Mouse (Mus musculus) hindbrain, embryonic 15.5 days (tissue): Measurements from ENCODE around the gene Rilp. TPM values are rescaled to one million over a fixed set of nuclear protein-coding genes. Genes with fewer than 3 reads are reported as not detected.

Source experiments
- ATAC-seq: fragments of 200-750 bp; cut with Nextera tagmentation; 2 replicates; pipeline ENCODE4 v1.8.0; 2017; ENCODE audit warnings: low read depth, moderate number of reproducible peaks, moderate TSS enrichment; ENCODE audit not compliant: low FRiP score
- H3K27ac ChIP-seq: fragments of 300-500 bp; sonication (generic); replicated peaks from 2 replicates; pipeline ENCODE4 v1.5.1; 2015; ENCODE audit warnings: mild to moderate bottlenecking, inconsistent platforms
- H3K27me3 ChIP-seq: fragments of 300-500 bp; sonication (generic); 2 replicates; pipeline ENCODE4 v1.6.1; 2015; ENCODE audit warnings: control low read depth, inconsistent platforms
- H3K36me3 ChIP-seq: fragments of 300-500 bp; sonication (generic); 2 replicates; pipeline ENCODE4 v1.6.1; 2015; ENCODE audit warnings: control low read depth, inconsistent platforms
- H3K4me1 ChIP-seq: fragments of 300-500 bp; sonication (generic); replicated peaks from 2 replicates; pipeline ENCODE4 v1.6.1; 2015; ENCODE audit warnings: control low read depth, inconsistent platforms
- H3K4me2 ChIP-seq: fragments of 300-500 bp; sonication (generic); 2 replicates; pipeline ENCODE4 v1.6.1; 2015; ENCODE audit warnings: moderate library complexity, mild to moderate bottlenecking, inconsistent platforms
- H3K4me3 ChIP-seq: fragments of 300-500 bp; sonication (generic); 2 replicates; pipeline ENCODE4 v1.5.1; 2015; ENCODE audit warnings: mild to moderate bottlenecking, inconsistent platforms
- H3K9ac ChIP-seq: fragments of 300-500 bp; sonication (generic); 2 replicates; pipeline ENCODE4 v1.6.1; 2015; ENCODE audit warnings: inconsistent platforms
- H3K9me3 ChIP-seq: fragments of 300-500 bp; sonication (generic); 2 replicates; pipeline ENCODE4 v1.6.1; 2016; ENCODE audit warnings: control low read depth, inconsistent platforms
- WGBS: fragments of 180-500 bp; shearing (Covaris S2); methylation state at CpG from one replicate; pipeline ENCODE4 v1.1.7; 2015; 5-methylcytosine and 5-hydroxymethylcytosine counted together
- polyA plus RNA-seq: library from polyadenylated mRNA; unstranded; fragments of >200 nt; fragmentation: Nextera tagmentation; extraction: Ambion mirVana; gene quantifications from 2 replicates; pipeline ENCODE4 v1.2.1, GENCODE M21; 2015

Rilp gene
- polyA plus RNA-seq, 1 experiment from 2014 or later, result 3.1 TPM

DNA sequence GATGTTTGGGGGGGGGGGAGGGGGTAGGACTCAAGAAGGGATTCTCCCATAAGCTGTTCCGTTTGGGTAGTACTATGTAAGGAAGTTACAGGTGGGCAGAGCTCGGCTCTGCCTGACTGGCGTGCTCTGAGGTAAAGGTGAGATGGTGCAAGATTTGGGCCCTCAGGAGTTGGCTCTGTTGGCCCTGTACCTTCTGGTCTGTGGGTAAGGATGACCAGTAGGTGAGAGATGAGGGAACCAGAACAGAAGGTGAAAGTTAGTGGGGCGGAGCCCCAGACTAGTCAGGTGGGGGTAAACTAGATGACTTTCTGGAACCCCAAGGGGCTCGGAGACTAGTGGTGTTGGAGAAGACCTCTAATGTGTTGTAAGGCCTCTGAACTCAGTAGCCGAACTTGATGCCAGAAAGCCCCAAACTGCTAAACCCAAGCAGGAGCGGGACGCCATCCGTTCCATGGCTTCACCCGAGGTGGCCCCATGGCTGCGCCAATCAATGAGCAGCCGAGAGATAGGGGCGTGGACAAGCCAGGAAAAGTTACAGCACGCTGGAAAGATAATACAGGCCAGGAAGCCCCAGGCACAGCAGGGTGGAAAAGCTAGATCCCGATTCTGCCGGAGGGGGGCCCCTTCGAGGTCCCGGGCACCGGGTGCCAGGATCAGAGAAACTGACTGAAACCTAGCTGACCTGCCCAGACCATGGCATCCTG, 42.2 kb upstream of the Rilp start:
- Histone ChIP-seq H3K27me3 (0 out of 2 replicates have a peak, but pooled peaks cover 4% of the 10 kb centered on the region), H3K4me1 (peaks cover 6% of the 10 kb centered on the region), H3K27ac (no peak overlapping the region), H3K4me3 (peak overlapping the region; percentile 27), H3K36me3 (peaks cover 22% of the 10 kb centered on the region), H3K9ac (0 out of 2 replicates have a peak overlapping the region, but pooled peaks have one; percentile 21), H3K9me3 (no peaks in the 10 kb centered on the region), H3K4me2 (peak overlapping the region; percentile 56)
- ATAC-seq, result no peak
- 17% methylated on average over 19 of the region's 19 CpGs for WGBS

- H3K9ac ChIP-seq, result no peak overlapping the region
- H3K4me2 ChIP-seq, result peak overlapping the region; percentile 56
- no peak overlapping the region for H3K27ac ChIP-seq
- ATAC-seq, result no peak
- WGBS, result 64% methylated on average over 7 of the region's 7 CpGs
- peak overlapping the region; percentile 27 for H3K4me3 ChIP-seq
- peaks cover 22% of the 10 kb centered on the region for H3K36me3 ChIP-seq
- H3K9me3 ChIP-seq, result no peaks in the 10 kb centered on the region
- no peaks in the 10 kb centered on the region; the same call in none of the 2 replicates for H3K4me1 ChIP-seq
- 0 out of 2 replicates have a peak, but pooled peaks cover 4% of the 10 kb centered on the region for H3K27me3 ChIP-seq
Observed at GRCm38 (mm10) chr11:75468410-75468809, 41.5 kb upstream of the Rilp start.

GRCm38 (mm10) chr11:75469261-75469660, 40.6 kb upstream of the Rilp start:
- Histone ChIP-seq H3K36me3 (peaks cover 22% of the 10 kb centered on the region), H3K4me3 (no peak overlapping the region), H3K9me3 (no peaks in the 10 kb centered on the region), H3K27me3 (0 out of 2 replicates have a peak, but pooled peaks cover 4% of the 10 kb centered on the region), H3K27ac (no peak overlapping the region), H3K4me1 (no peaks in the 10 kb centered on the region; the same call in 1 of the 2 replicates), H3K4me2 (no peak overlapping the region), H3K9ac (no peak overlapping the region)
- WGBS, result 93% methylated on average over 4 of the region's 4 CpGs
- no peak for ATAC-seq

- Histone ChIP-seq H3K27me3 (0 out of 2 replicates have a peak, but pooled peaks cover 4% of the 10 kb centered on the region), H3K36me3 (peaks cover 8% of the 10 kb centered on the region), H3K27ac (no peak overlapping the region), H3K9ac (no peak overlapping the region), H3K9me3 (no peaks in the 10 kb centered on the region), H3K4me3 (no peak overlapping the region), H3K4me1 (no peaks in the 10 kb centered on the region; the same call in 1 of the 2 replicates), H3K4me2 (no peak overlapping the region)
- ATAC-seq, result no peak
- WGBS, result 91% methylated on average over 3 of the region's 3 CpGs
Observed at GRCm38 (mm10) chr11:75470675-75471074, 39.2 kb upstream of the Rilp start.

DNA sequence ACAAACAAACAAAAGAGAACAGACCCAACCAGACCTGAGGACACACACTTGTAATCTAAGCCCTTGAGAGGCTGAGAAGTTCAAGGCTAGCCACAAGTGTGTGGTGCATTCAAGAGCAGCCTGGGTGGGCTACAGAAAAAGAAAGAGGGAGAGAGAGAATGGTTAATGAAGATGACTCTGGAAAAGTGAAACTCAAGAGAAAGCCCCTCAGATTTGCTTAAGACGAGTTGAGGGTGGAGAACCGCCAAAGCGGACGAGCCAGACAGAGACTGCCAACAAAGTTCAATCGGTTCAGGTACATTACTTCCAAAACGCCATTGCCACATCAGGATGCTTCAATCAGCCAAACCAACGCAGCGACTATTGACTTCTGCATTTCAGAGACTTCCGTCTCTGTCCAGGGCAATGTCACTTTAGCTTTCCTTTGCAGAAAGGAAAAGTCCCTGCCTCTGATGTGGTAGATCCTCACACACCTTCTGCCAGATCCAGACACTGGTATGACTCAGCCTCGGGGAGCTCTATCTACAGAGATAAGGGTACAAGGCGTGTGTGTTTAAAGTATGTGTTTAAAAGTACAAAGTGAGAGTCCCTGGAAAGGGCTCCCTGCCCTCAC, 37.3 kb upstream of the Rilp start:
- WGBS, result 88% methylated on average over 11 of the region's 11 CpGs
- H3K4me3 ChIP-seq, result no peak overlapping the region
- no peaks in the 10 kb centered on the region for H3K9me3 ChIP-seq
- no peak for ATAC-seq
- H3K36me3 ChIP-seq, result no peaks in the 10 kb centered on the region
- H3K9ac ChIP-seq, result no peak overlapping the region
- H3K27ac ChIP-seq, result no peak overlapping the region
- no peaks in the 10 kb centered on the region; the same call in 1 of the 2 replicates for H3K4me1 ChIP-seq
- H3K4me2 ChIP-seq, result no peak overlapping the region
- H3K27me3 ChIP-seq, result 0 out of 2 replicates have a peak, but pooled peaks cover 4% of the 10 kb centered on the region

- Histone ChIP-seq H3K4me1 (no peaks in the 10 kb centered on the region), H3K4me2 (no peak overlapping the region), H3K9ac (no peak overlapping the region), H3K36me3 (no peaks in the 10 kb centered on the region), H3K27me3 (0 out of 2 replicates have a peak, but pooled peaks cover 4% of the 10 kb centered on the region), H3K27ac (no peak overlapping the region), H3K9me3 (no peaks in the 10 kb centered on the region), H3K4me3 (no peak overlapping the region)
- no peak for ATAC-seq
- WGBS, result 69% methylated on average over 7 of the region's 7 CpGs
Observed at GRCm38 (mm10) chr11:75473376-75473775, 36.5 kb upstream of the Rilp start.

GRCm38 (mm10) chr11:75486192-75486591, 23.7 kb upstream of the Rilp start:
- Histone ChIP-seq H3K9me3 (no peaks in the 10 kb centered on the region), H3K4me2 (peak overlapping the region; percentile 52), H3K4me3 (peak overlapping the region; percentile 90), H3K27ac (peak overlapping the region; percentile 50; the same call in 1 of the 2 replicates), H3K4me1 (peaks cover 13% of the 10 kb centered on the region), H3K9ac (no peak overlapping the region), H3K27me3 (no peaks in the 10 kb centered on the region; the same call in 1 of the 2 replicates), H3K36me3 (peaks cover 20% of the 10 kb centered on the region)
- 24% methylated on average over 3 of the region's 3 CpGs for WGBS
- ATAC-seq, result peak; percentile 59

DNA sequence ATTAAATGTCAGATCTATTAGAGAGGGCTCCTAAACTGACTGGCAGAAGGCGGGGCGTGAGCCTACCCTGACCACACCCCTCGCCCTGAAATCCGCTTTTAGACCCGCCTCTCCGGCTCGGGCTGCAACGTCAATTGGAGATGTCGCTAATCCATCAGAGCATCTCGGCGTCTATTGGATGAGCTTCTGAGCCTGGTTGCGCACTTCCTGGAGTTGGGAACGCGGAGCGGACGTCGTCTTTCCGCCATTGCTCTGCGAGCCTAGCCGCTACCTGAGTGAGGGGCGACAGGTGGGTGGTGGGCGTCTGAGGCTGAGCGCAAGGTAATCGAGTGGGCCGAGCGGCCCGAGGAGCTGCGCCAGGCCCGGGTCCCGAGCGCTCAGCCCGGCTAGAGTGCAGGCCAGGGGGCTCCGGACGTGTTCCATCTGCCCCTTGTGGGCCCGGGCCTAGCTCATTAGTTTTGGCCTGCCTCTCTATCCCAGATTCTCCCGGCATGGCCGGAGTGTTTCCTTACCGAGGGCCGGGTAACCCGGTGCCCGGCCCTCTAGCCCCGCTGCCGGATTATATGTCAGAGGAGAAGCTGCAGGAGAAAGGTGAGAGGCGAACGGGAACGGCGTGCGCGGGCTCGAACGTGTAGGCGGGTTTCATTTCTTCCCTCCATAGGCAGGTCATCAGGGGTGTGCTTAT, 23.2 kb upstream of the Rilp start, which contains the start of gene Prpf8:
Prpf8 (plus strand) TSS at position 216 of the 685 bp plus-strand sequence.
- under 1% methylated on average over 51 of the region's 52 CpGs for WGBS

DNA sequence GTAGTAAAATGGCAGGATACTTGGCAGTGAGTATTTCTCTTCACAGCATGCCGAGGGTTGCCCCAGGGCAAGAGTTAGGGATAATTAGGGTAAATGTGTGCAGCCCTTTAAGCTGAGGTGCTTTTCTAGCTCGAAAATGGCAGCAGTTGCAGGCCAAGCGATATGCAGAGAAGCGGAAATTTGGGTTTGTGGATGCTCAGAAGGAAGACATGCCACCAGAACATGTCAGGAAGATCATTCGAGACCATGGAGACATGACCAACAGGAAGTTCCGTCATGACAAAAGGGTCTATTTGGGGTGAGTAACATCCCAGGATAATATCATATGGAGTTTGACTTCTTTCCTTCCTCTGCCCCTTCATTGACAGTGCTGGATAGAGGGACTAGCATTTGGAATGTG, 22.4 kb upstream of the Rilp start:
- Histone ChIP-seq H3K36me3 (peaks cover 33% of the 10 kb centered on the region), H3K9me3 (no peaks in the 10 kb centered on the region), H3K27me3 (no peaks in the 10 kb centered on the region; the same call in 1 of the 2 replicates), H3K27ac (peak overlapping the region; percentile 79; the same call in 1 of the 2 replicates), H3K4me1 (peaks cover 13% of the 10 kb centered on the region), H3K9ac (peak overlapping the region; percentile 78), H3K4me2 (peak overlapping the region; percentile 94), H3K4me3 (peak overlapping the region; percentile 90)
- no peak for ATAC-seq
- 54% methylated on average over 6 of the region's 6 CpGs for whole genome bisulfite sequencing

More for the DNA sequence above, 23.2 kb upstream of the Rilp start, which contains the start of gene Prpf8:
- H3K4me1 ChIP-seq, result peaks cover 13% of the 10 kb centered on the region
- H3K4me3 ChIP-seq, result peak within 1 kb of the TSS; percentile 90
- H3K27ac ChIP-seq, result peak within 1 kb of the TSS; percentile 79
- peak; percentile 100 for ATAC-seq
- peak within 1 kb of the TSS; percentile 78 for H3K9ac ChIP-seq
- no peaks in the 10 kb centered on the region for H3K9me3 ChIP-seq
- no peaks in the 10 kb centered on the region; the same call in 1 of the 2 replicates for H3K27me3 ChIP-seq
- H3K4me2 ChIP-seq, result peak within 1 kb of the TSS; percentile 94
- peaks cover 26% of the 10 kb centered on the region for H3K36me3 ChIP-seq

- H3K27ac ChIP-seq, result no peak overlapping the region
- no peaks in the 10 kb centered on the region for H3K9me3 ChIP-seq
- no peak for ATAC-seq
- H3K36me3 ChIP-seq, result peaks cover 100% of the 10 kb centered on the region
- no peaks in the 10 kb centered on the region for H3K4me1 ChIP-seq
- WGBS, result 92% methylated on average over 10 of the region's 10 CpGs
- no peak overlapping the region for H3K9ac ChIP-seq
- no peak overlapping the region for H3K4me2 ChIP-seq
- no peaks in the 10 kb centered on the region for H3K27me3 ChIP-seq
- H3K4me3 ChIP-seq, result no peak overlapping the region
Observed at GRCm38 (mm10) chr11:75494296-75495049, 15.4 kb upstream of the Rilp start.

GRCm38 (mm10) chr11:75498126-75498525, 11.8 kb upstream of the Rilp start:
- Histone ChIP-seq H3K4me2 (no peak overlapping the region), H3K9ac (no peak overlapping the region), H3K4me1 (no peaks in the 10 kb centered on the region), H3K9me3 (no peaks in the 10 kb centered on the region), H3K27me3 (no peaks in the 10 kb centered on the region), H3K36me3 (peaks cover 99% of the 10 kb centered on the region), H3K4me3 (no peak overlapping the region), H3K27ac (no peak overlapping the region)
- no peak for ATAC-seq
- 83% methylated on average over 1 of the region's 1 CpGs for WGBS
